Mouse (Mus musculus) retina, embryonic 14.5 days (tissue): ENCODE measurements around the gene Prdm5.
A peak's percentile ranks its signal among the peaks of the same experiment; 100 is the strongest.

ENCODE experiments used
- DNase-seq: peaks from one replicate; pipeline ENCODE4 v3.0.0-alpha.2; 2015; ENCODE audit warnings: low spot score

Gene Prdm5

DNA sequence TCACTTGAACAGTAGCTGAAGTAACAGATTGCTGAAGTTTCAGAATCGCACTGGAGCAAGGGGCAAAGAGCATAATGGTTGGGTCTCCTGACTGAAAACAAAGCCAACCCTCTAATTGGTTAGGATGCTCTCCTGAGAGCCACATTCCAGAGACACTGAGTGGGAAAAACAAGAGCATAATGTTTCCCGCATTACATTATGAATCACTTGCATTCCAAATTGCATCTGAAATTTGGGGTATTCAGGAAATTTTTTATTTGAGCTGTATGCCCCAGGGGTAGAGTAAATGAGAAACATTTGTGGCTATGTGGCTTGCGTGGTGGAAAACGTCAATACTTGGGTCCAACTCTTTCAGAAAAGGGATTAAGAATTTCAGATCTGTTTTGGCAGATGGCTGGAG is 55.2 kb downstream of the Prdm5 start:
- DNase-seq: no peak

- DNase-seq: no peak
These were observed 63.8 kb downstream of the Prdm5 start for GRCm38 (mm10) chr6:65842579-65842978.

- DNase-seq: no peak
These were observed 70.3 kb downstream of the Prdm5 start for GRCm38 (mm10) chr6:65849127-65849526.

DNA sequence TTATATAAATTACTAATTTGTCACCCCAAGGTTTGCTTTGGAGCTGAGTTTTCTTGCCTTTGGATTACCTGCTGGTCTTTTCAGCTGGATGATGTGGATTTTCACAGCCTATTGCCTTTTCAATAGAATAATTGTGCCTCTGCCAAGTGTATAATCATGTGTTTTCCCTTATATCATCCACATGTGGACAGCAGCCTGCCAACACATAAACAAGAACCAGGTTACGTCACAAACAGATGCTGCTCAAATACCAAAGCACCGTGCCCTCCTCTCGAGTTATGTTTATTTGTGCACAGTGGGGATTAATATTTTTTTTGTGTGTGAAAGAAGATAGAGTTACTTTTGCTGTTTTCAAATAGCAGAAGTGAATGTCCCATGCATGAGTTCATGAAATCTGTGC is 70.9 kb downstream of the Prdm5 start:
- DNase-seq: no peak

DNA sequence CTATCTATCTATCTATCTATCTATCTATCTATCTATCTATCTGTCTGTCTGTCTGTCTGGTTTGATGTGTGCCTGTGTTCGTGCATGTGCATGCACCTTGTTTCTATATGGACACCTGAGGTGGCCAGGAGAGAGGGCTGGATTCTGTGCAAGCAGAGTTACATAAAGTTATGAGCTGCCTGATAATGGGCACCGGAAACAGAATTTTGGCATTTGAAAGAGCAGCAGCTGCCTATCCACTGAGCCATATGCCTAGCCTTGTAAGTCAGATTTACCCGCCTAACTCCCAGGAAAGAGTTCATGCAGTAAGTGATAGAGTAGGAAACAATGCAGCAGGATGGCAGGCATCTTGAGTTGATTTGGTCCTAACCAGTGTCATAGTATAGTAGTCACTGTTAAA is 71.4 kb downstream of the Prdm5 start:
- DNase-seq: no peak

DNA sequence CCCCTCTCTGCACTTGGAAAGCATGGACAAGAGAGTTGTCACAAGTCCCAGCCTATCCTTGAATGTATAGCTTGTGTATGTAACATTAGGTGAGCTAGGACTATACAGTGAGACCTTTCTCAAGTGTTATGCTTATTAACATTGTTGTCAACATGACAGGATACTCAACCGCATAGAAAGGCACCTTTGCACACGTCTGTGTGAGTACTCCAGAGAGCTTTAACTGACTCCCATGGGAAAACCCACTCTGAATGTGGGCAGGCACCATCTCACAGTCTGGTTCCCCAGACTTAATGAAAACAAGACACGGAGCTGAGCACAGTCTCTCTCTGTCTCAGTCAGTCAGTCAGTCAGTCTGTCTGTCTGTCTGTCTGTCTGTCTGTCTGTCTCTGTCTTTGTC is 75.2 kb downstream of the Prdm5 start:
- DNase-seq: no peak

GRCm38 (mm10) chr6:65854585-65854984 is 75.8 kb downstream of the Prdm5 start:
- no peak for DNase-seq

DNA sequence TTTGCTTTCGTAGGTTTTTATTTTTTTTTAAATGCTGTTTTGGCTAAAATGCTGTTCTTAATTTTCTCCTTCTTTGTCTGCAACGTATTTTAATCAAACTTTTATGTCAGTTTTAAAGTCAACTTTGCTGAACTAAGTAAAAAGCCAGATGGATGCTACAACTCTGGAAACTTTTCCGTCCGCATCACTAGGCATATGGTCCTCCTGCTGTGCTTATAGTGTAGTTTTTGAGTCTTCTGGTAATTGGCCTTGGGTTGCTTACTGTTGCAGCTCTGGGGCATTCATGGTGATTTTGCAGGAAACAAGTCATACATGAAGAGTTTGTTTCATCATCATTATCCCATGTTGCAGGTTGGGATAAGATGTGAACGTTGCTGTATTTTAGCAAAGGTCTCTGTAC is 81.8 kb downstream of the Prdm5 start:
- peak; percentile 15 for DNase-seq

DNA sequence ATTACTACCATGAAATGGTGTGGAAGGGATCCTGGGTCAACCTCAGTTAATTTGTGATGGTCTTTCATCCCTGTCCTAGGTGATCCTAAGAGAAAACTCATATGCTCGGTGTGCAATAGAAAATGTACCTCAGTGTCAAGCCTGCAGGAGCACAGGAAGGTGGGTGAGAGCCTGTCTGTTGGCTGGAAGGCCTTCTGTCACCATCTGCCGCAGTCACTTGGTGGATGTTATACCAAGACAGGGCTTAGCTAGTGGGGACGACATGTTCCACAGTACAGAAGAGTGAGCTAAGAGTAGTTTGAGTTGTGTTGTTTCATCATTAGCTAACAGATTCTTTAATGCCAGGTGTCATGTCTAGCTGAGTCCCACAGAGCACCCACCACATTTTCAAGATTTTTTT is 84.0 kb downstream of the Prdm5 start:
- DNase-seq: no peak

DNA sequence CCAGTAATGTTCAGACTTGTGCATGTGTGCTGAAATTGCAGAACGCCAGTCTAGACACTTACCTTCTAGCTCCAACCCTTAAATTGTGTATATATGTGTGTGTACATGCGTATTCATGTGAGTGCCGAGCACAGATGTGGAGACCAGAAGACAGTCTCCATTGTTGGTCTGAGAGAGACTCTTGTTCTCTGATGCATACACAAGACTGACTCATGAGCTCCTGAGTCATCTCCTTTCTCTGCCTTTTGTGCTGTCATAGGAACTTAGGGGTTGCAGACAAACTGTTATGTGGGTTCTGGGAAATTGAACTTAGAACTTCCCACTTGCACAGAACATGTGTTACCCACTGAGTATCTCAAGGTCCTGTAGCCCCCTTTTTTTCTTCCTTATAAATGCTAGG is 85.4 kb downstream of the Prdm5 start:
- no peak for DNase-seq

GRCm38 (mm10) chr6:65864919-65865318 is 86.1 kb downstream of the Prdm5 start:
- DNase-seq: peak; percentile 31

DNA sequence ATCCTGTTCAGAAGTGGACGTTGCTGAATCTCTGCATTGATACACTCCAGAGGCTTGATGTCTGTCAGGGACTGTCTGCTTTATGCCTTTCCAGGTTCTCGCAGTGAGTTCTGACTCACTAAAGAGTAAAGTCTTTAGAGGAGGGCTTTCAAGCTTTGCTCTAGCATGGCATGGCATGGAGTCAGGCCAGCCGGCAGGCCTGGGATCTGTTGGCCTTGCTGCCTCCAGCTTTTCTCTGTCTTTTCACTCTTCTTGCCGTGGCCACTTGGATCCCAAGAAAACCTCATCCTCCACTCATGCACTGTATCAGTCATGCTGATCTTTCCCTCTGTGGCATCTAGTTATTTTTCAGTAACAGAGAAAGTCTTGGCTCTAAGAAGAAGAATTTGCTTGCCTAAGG is 87.1 kb downstream of the Prdm5 start:
- no peak for DNase-seq

DNA sequence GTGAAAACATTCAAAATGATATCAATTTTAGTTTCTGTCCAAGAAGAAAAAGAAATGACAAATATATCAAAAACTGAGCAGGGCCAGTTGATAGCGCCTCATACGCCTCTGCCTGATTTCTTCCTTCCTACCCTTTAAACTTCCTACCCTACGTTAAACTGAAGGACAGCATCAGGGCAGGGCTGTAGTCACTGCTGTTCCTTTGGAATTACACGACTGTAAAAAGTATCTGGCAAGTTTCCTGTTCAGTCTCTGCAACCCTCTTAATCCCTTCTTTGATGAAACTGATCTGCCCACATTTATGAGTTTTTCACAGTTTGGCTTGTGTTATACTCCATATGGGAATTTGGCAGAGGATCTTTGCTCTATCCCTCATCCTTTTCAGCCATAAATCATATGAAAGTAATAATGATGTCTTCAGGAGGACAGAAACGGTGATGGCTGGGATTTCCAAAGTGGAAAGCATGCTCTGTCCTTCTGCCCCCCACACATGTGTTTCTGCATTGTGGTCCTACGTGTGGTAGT is 93.0 kb downstream of the Prdm5 start:
- DNase-seq: no peak

GRCm38 (mm10) chr6:65878300-65878699 is 99.5 kb downstream of the Prdm5 start:
- DNase-seq: no peak

GRCm38 (mm10) chr6:65888835-65889234 is 110.0 kb downstream of the Prdm5 start:
- no peak for DNase-seq

- no peak for DNase-seq
These were observed 113.4 kb downstream of the Prdm5 start for GRCm38 (mm10) chr6:65892045-65892660.

DNA sequence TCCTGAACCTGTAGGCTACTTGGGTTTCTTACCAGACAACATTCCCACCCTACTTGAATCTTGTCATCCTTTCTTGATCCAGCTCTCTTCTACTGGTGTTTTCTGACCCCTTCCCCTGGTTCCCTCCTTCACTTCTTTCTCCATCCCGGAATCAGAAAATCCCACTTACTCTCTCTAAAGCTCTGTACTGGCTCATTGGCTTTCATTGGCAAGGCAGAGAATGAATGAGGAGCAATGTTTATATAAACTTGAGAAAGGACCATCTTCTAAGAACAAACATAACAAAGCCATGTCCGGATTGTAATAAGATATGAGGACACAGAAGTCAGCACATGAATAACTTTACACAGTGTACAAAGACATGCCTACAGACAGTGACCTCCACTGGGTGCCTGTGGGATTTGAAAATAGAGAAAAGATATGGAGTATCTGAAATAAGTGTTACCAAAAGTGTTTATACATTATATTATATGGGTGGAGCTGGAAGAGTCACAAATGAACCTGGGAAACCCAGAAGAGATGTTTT is 127.9 kb downstream of the Prdm5 start:
- no peak for DNase-seq

DNA sequence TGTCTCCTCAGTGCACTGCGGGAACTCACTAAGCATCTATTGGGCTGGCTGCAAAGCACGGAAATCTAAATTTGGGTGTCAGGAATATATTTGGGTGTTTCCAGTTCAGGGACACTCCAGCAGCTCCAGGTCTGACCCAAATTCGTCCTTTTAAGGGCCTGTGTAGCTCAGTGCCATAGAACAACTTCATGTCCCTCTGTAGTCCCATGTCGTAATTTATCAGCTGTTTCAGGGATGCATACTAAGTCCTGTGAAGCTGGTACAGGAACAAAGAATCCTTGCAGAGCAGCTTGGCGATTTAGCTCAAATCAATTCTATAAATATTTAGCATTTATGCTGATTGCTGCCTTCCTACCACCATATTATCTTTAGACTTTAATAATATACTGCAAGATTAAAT is 136.6 kb downstream of the Prdm5 start:
- DNase-seq: no peak

GRCm38 (mm10) chr6:65921703-65922102 is 142.9 kb downstream of the Prdm5 start:
- no peak for DNase-seq

DNA sequence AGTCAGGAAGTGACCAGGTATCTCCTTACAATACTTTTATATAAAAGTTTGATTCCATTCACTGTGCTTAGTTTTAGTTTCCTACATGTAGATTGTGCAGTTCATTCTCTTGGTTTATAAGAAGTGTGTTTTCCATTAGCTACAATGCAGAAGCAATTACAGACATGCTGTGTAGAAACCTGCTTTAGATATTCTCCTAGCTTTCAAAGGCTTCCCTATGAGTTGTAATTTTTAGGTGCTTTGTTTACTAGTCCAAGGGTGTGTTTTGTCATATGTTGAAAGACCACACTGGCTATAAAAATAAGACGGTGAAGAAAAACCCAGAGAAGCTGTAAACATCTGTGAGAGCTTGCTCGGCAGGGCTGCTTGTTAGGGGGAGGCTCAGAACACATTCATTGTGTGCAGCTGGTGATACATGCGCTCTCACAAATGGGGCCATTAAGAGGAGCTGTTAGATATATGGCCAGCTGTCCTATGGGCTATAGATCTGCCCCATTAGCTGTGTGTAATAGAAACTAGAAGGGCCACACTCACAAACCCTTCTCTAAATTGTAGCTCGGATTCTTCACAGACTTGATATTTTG is 144.8 kb downstream of the Prdm5 start:
- DNase-seq: no peak

DNA sequence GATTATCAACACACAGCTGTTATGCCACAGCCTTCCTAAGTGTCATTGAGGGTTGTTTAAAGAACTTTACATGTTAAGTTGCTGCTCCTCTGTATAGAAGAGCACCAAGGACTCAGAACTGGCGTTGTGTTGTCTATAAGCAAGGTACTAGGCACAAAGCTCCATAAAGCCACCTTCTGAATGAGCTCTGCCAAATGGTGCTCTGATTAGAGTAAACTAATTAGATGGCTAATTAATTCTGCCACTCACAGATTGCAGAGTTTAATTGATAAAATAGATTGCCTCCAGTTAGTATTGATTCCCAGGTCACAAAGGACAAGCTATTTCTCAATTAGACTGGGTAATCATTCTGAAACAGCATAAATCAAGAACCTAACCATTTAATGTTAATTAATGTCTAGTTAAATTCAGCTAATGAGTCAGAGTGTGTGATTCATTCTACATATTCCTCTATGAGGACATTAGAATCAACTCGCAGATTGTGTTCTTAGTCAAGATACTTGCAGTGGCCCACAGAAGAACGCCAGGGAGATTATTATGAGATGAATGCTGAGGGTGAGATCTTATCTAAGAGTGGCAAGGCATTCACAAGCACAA is 147.0 kb downstream of the Prdm5 start:
- DNase-seq: no peak

- no peak for DNase-seq
These were observed 151.7 kb downstream of the Prdm5 start for GRCm38 (mm10) chr6:65930523-65930922.

DNA sequence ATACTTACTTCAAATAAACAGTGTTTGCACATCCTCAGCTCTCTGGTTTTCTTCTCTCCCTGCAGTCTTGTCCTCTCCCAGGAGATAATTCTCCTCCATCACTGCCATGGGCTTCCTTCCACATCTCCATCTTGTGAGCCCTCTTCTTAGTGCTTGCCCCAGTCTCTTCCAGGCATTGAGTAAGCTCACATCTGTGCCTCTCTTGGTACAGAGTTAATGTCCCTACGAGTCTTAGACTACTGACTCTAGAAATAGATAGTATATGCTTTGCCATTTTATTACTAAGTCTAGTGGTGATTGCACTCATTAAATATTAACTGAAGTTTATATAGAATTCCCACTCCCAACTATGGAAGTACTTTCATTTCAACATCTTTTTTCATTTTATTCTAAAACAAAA is 154.0 kb downstream of the Prdm5 start:
- DNase-seq: no peak
